Mouse (Mus musculus): ENCODE data around the gene Ifitm7.
A peak's percentile ranks its signal among the peaks of the same experiment; 100 is the strongest.
"Not testable (repeated sequence)": the region's sequence is repeated elsewhere in the genome, so short reads cannot be mapped to it uniquely, and the experiment has no call there.

Ifitm7 gene

DNA sequence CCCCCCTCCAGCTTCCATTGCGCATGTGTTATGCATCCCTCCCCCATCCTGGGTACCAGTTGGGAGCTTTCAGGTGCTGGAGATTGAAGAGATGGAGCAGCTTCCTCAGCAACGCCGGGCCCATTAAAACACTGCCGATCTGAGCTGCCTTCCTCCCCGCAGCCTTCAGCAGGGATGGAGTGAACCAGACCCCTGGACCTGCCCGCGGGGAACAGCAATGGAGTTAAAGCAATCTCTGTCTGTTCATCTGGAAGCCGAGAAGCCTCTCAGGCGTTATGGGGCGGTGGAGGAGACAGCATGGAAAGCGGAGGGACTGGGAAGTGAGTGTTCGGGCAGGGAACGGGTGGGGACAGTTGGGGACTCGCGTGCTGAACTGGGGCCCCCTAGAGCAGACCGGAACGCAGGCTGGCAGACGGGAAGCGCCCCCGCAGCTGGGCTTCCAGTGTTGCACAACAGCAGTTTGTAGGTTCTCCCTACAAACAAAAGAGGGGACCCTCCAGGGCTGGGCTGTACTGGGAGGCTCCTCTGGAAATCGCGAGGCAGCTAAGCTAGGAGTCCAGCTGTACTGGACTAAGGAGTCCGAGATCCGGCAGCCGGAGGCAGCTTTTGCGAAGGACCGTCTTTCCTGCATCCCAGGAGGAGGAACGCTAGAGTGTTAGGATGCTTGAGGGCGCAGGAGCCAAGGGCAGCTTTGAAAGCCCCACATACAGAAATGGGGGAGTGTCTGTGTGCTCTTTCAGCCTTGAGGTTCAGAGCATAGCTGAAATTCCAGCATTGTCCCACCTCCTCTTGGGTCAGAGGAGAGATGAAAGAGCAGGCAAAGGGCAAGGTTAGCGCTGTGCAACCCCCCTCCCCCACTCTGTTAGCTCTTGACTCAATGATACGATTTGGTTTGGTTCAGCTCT lies at the start of gene Ifitm7, which contains the start of gene 2900011O08Rik:
Gene Ifitm7, minus strand, starts transcription at position 315 of the 905 bp plus-strand sequence.
Gene 2900011O08Rik, plus strand, starts transcription at position 31 of the 905 bp plus-strand sequence.
- DNase-seq (ENCODE audit: low spot score): peak; percentile 10

DNA sequence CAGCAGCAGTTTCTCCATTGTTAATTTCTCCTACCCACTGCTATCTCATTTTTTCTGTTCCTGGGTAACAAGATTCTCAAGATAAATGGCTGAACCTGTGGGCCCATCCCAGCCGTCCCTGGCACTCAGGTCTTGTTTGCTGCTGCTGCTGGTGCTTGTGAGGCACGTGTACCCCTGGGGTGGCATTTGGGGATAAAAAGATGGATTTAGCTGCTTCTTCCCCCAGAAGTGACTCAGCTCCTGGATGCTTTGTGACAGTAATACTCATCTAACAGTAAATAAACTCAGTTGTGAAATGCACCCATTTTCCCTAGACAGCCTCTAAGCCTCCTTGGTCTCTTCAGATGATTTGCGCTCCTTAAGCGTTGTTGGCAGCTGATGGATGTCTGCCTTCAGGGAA lies 46.4 kb upstream of the Ifitm7 start:
- DNase-seq (ENCODE audit: low spot score): no peak

DNA sequence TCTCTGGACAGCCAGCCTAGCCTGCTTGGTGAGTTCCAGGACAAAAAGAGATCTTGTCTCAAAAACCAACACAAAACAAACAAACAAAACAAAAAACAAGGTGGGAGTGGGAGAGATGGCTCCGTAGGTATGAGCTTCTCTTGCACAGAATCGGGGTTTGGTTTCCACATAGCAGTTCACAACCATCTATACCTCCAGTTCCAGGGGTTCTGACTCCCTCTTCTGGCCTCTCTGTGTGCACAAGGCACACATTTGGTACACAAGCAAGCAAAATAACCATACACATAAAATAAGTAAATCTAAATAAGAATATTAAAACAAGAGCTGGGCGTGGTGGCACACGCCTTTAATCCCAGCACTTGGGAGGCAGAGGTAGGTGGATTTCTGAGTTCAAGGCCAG lies 44.0 kb upstream of the Ifitm7 start:
- DNase-seq (ENCODE audit: low spot score): no peak

DNA sequence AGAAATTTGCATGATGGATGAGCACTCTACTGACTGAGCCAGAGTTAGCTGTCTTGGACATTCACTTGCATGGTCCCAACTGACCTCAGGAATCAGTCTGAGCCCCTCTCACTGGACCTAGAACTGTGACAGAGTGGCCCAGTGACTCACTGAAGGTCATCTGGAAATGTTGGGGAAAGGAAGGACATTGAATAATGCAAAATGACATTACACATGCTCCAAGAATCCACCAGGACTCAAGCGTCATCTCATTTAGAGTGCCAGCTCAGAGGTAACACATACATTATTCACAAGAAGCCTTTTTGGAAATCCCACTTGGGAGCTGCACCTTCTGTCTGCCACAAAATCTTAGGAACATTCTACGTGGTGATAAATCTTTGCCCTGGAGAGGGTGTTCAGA lies 43.2 kb upstream of the Ifitm7 start:
- no peak for DNase-seq (ENCODE audit: low spot score)

- no peak for DNase-seq (ENCODE audit: low spot score)
These were observed 42.4 kb upstream of the Ifitm7 start for GRCm38 (mm10) chr16:14029072-14029471.

DNA sequence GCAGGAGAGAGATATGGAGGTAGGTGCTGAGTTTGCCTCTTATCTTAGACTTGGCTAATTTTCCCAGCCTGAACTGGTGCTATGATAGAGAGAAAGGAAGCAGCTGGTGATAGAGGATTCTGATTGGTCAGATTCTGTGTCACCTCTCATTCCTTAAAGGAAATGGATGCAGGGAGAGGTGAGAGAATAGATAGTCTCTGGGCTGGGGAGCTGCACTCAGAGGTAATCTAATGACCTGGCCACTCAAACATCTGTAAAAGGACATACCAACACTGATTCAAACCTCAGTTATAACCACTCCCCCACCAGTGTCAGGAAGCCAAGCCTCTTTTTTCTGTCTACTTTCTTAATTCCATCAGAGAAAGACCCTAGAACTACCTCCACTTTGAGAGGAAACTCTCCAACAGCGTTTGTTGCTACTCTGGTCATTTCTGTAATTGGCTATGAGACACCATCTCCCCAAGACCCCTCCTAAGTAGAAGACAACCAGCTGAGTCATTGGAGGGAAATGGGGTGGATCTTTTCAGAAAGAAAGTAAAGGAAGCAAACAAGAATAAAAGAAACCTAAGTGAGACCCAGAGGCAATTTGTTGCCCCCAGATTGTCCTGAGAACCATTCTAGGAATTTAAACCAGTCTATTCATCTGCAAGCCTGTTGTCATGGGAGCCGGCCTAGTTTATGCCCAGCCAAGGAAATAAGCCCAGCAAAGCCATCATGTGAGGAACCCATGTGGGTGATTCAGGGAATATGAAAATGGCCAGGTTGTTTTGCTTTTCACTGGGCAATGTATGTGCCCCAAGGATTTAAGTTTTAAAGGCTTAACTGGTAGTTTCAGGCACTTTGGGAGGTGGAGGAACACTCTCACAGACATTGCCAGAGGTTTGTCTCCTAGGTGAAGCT lies 38.7 kb upstream of the Ifitm7 start:
- no peak for DNase-seq (ENCODE audit: low spot score)

DNA sequence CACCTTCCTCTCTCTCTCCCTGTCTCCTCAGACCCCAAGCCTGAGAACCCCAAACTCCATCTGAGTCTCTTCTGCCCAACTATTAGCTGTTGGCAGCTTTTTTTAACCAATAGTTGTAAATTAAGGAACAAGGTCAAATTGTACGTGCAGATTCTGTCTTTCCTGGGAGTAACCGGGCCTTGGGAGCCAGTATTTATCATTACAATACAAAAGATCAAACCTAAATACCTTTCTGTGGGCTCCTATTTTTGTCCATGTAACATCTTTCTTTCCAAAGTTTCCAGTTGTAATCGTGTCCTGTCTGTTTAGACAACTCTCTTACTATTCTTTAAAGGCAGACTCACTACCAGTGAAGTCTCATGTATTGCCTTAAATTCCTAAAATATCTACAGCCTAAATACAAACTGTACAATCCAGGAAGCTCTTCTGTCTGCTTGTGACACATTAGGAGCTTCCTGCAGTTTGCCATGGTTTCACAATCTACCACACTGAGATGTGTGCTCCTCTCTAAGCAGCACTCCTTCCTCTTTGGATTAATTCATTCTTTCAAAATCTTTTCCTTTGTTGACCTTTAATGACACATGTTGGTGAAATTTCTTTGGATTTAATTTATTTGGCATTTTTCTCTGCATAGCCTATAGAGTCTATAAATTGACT lies 34.6 kb upstream of the Ifitm7 start:
- DNase-seq (ENCODE audit: low spot score): no peak

- no peak for DNase-seq (ENCODE audit: low spot score)
These were observed 30.6 kb upstream of the Ifitm7 start for GRCm38 (mm10) chr16:14017306-14017705.

GRCm38 (mm10) chr16:14009966-14010365 lies 23.3 kb upstream of the Ifitm7 start:
- no peak for DNase-seq (ENCODE audit: low spot score)

DNA sequence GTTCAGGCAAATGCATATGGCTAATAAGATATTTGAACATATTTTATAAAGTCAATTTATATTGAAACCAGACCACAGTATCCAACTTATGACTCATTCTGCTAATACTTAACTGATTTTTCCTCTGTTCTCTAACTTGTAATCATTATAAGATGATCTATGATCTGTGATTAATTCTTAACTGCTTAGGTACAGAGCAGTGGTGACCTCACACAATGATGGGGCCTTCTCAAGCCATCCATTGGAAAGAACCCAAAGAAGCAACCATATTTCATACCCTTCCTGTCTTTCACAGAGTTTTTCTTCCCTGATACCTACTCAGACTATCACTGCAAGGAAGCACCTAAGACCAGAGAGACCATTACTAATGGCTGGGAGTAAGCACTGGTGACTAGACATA lies 22.0 kb upstream of the Ifitm7 start:
- no peak for DNase-seq (ENCODE audit: low spot score)

GRCm38 (mm10) chr16:14008081-14008480 lies 21.4 kb upstream of the Ifitm7 start:
- no peak for DNase-seq (ENCODE audit: low spot score)

- no peak for DNase-seq (ENCODE audit: low spot score)
These were observed 18.6 kb upstream of the Ifitm7 start for GRCm38 (mm10) chr16:14005266-14005665.

GRCm38 (mm10) chr16:14004726-14005125 lies 18.0 kb upstream of the Ifitm7 start:
- DNase-seq (ENCODE audit: low spot score): no peak

- no peak for DNase-seq (ENCODE audit: low spot score)
These were observed 17.5 kb upstream of the Ifitm7 start for GRCm38 (mm10) chr16:14004170-14004569.

- DNase-seq (ENCODE audit: low spot score): no peak
These were observed 16.9 kb upstream of the Ifitm7 start for GRCm38 (mm10) chr16:14003386-14004130.

DNA sequence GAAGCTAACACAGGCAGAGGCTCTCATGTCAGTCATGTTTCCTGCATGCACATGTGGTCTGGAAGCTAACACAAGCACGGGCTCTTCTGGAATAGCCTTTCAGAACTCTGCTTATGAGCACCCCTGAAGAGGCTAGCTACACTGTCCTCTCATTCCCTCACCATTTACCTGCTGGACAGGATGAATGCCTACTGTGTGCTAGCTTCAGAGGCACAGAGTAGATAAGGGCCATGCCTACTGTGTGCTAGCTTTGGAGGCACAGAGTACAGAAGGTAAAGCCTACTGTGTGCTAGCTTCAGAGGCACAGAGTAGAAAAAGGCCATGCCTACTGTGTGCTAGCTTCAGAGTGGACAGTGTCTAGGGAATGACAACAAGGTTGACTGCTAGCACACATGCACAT lies 7.8 kb upstream of the Ifitm7 start:
- DNase-seq (ENCODE audit: low spot score): no peak

GRCm38 (mm10) chr16:13994076-13994475 lies 7.4 kb upstream of the Ifitm7 start:
- no peak for DNase-seq (ENCODE audit: low spot score)

GRCm38 (mm10) chr16:13992518-13993248 lies 6.0 kb upstream of the Ifitm7 start:
- DNase-seq (ENCODE audit: low spot score): no peak

DNA sequence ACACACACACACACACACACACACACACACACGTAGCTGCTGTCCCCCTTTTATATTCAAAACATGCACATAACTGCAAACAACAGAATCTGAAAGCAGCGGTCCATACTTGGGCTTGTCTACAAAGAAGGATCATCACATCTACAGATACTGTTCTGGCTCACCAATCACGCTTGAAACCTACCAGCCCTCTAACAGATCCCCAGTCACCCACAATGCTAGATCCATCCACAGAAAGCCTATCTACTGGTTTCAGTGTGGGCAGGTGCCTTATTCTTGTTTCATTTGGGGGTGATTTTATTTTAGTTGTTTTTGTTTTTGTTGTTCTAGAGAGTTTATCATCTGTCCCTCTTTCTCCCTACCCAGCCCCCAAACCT lies 503 bp downstream of the Ifitm7 start:
- no peak for DNase-seq (ENCODE audit: low spot score)

- DNase-seq (ENCODE audit: low spot score): no peak
These were observed 3.5 kb downstream of the Ifitm7 start for GRCm38 (mm10) chr16:13983161-13983560.

GRCm38 (mm10) chr16:13981726-13982125 lies 5.0 kb downstream of the Ifitm7 start:
- not testable (repeated sequence) for DNase-seq (ENCODE audit: low spot score)
